Mouse (Mus musculus) neural tube, embryonic 13.5 days (tissue): ENCODE measurements around the gene Palld. TPM values are rescaled to one million over a fixed set of nuclear protein-coding genes. Genes with fewer than 3 reads are reported as not detected.

ENCODE experiments used
- ATAC-seq: fragments of 200-750 bp; cut with Nextera tagmentation; 2 replicates; pipeline ENCODE4 v1.8.0; 2017; ENCODE audit warnings: low read depth, mild to moderate bottlenecking, moderate TSS enrichment, moderate library complexity
- H3K27ac ChIP-seq: fragments of 300-500 bp; sonication (generic); replicated peaks from 2 replicates; pipeline ENCODE4 v1.5.1; 2015; ENCODE audit warnings: moderate library complexity, mild to moderate bottlenecking, inconsistent platforms
- H3K27me3 ChIP-seq: fragments of 300-500 bp; sonication (generic); 2 replicates; pipeline ENCODE4 v1.6.1; 2015; ENCODE audit warnings: mild to moderate bottlenecking, inconsistent platforms
- H3K36me3 ChIP-seq: fragments of 300-500 bp; sonication (generic); 2 replicates; pipeline ENCODE4 v1.6.1; 2015; ENCODE audit warnings: mild to moderate bottlenecking, inconsistent platforms
- H3K4me1 ChIP-seq: fragments of 300-500 bp; sonication (generic); replicated peaks from 2 replicates; pipeline ENCODE4 v1.6.1; 2015; ENCODE audit warnings: inconsistent platforms
- H3K4me2 ChIP-seq: fragments of 300-500 bp; sonication (generic); 2 replicates; pipeline ENCODE4 v1.6.1; 2015; ENCODE audit warnings: inconsistent platforms, mild to moderate bottlenecking, moderate library complexity
- H3K4me3 ChIP-seq: fragments of 300-500 bp; sonication (generic); 2 replicates; pipeline ENCODE4 v1.5.1; 2015; ENCODE audit warnings: mild to moderate bottlenecking, inconsistent platforms
- H3K9ac ChIP-seq: fragments of 300-500 bp; sonication (generic); 2 replicates; pipeline ENCODE4 v1.6.1; 2015; ENCODE audit warnings: moderate library complexity, mild to moderate bottlenecking, inconsistent platforms
- H3K9me3 ChIP-seq: fragments of 300-500 bp; sonication (generic); 2 replicates; pipeline ENCODE4 v1.6.1; 2016; ENCODE audit warnings: inconsistent platforms
- WGBS: fragments of 180-500 bp; shearing (Covaris S2); methylation state at CpG from one replicate; pipeline ENCODE4 v1.1.7; 2015; 5-methylcytosine and 5-hydroxymethylcytosine counted together
- polyA plus RNA-seq: library from polyadenylated mRNA; unstranded; fragments of >200 nt; fragmentation: Nextera tagmentation; extraction: Ambion mirVana; gene quantifications from 2 replicates; pipeline ENCODE4 v1.2.1, GENCODE M21; 2015

The Palld gene
- polyA plus RNA-seq, 1 experiment from 2014 or later, result 24.0 TPM

- Histone ChIP-seq H3K27me3 (no peaks in the 10 kb centered on the region), H3K36me3 (no peaks in the 10 kb centered on the region), H3K27ac (no peak overlapping the region), H3K4me2 (no peak overlapping the region), H3K9me3 (no peaks in the 10 kb centered on the region), H3K4me1 (no peaks in the 10 kb centered on the region), H3K9ac (no peak overlapping the region), H3K4me3 (no peak overlapping the region)
- no peak for ATAC-seq
- WGBS, result 76% methylated on average over 13 of the region's 13 CpGs
Measured at GRCm38 (mm10) chr8:61908303-61909215, 6.1 kb upstream of the Palld start.

GRCm38 (mm10) chr8:61901028-61901717 is 1.3 kb downstream of the Palld start:
- Histone ChIP-seq H3K9me3 (no peaks in the 10 kb centered on the region), H3K36me3 (no peaks in the 10 kb centered on the region), H3K4me1 (no peaks in the 10 kb centered on the region), H3K4me3 (no peak overlapping the region), H3K27ac (no peak overlapping the region), H3K27me3 (no peaks in the 10 kb centered on the region), H3K9ac (no peak overlapping the region), H3K4me2 (no peak overlapping the region)
- peak; percentile 19; the same call in 1 of the 2 replicates for ATAC-seq
- WGBS, result 29% methylated on average over 6 of the region's 6 CpGs

- ATAC-seq, result no peak
- H3K4me3 ChIP-seq, result no peak overlapping the region
- no peak overlapping the region for H3K9ac ChIP-seq
- no peaks in the 10 kb centered on the region for H3K27me3 ChIP-seq
- no peaks in the 10 kb centered on the region for H3K4me1 ChIP-seq
- WGBS, result 69% methylated on average over 1 of the region's 1 CpGs
- H3K27ac ChIP-seq, result no peak overlapping the region
- H3K4me2 ChIP-seq, result no peak overlapping the region
- no peaks in the 10 kb centered on the region for H3K36me3 ChIP-seq
- H3K9me3 ChIP-seq, result no peaks in the 10 kb centered on the region
Measured at GRCm38 (mm10) chr8:61897402-61897801, 5.1 kb downstream of the Palld start.

- 91% methylated on average over 1 of the region's 1 CpGs for WGBS
- Histone ChIP-seq H3K9me3 (no peaks in the 10 kb centered on the region), H3K4me2 (no peak overlapping the region), H3K4me1 (no peaks in the 10 kb centered on the region), H3K9ac (no peak overlapping the region), H3K4me3 (no peak overlapping the region), H3K27ac (no peak overlapping the region), H3K36me3 (no peaks in the 10 kb centered on the region), H3K27me3 (no peaks in the 10 kb centered on the region)
- no peak for ATAC-seq
Measured at GRCm38 (mm10) chr8:61896742-61897141, 5.7 kb downstream of the Palld start.

GRCm38 (mm10) chr8:61894062-61894461 is 8.4 kb downstream of the Palld start:
- Histone ChIP-seq H3K27me3 (no peaks in the 10 kb centered on the region), H3K4me1 (no peaks in the 10 kb centered on the region), H3K27ac (no peak overlapping the region), H3K4me2 (no peak overlapping the region), H3K36me3 (no peaks in the 10 kb centered on the region), H3K4me3 (no peak overlapping the region), H3K9me3 (no peaks in the 10 kb centered on the region), H3K9ac (no peak overlapping the region)
- 56% methylated on average over 2 of the region's 2 CpGs for WGBS
- ATAC-seq, result no peak

GRCm38 (mm10) chr8:61877607-61878006 is 24.9 kb downstream of the Palld start:
- Histone ChIP-seq H3K4me3 (no peak overlapping the region), H3K36me3 (no peaks in the 10 kb centered on the region), H3K4me1 (no peaks in the 10 kb centered on the region), H3K27ac (no peak overlapping the region), H3K9me3 (no peaks in the 10 kb centered on the region), H3K27me3 (no peaks in the 10 kb centered on the region), H3K4me2 (no peak overlapping the region), H3K9ac (no peak overlapping the region)
- ATAC-seq, result no peak
- WGBS, result 81% methylated on average over 7 of the region's 7 CpGs

- Histone ChIP-seq H3K36me3 (no peaks in the 10 kb centered on the region), H3K27ac (no peak overlapping the region), H3K4me3 (no peak overlapping the region), H3K4me1 (no peaks in the 10 kb centered on the region), H3K4me2 (no peak overlapping the region), H3K9me3 (no peaks in the 10 kb centered on the region), H3K9ac (no peak overlapping the region), H3K27me3 (no peaks in the 10 kb centered on the region)
- WGBS, result 13% methylated on average over 5 of the region's 5 CpGs
- ATAC-seq, result no peak
Measured at GRCm38 (mm10) chr8:61875290-61875689, 27.2 kb downstream of the Palld start.

- H3K9me3 ChIP-seq, result no peaks in the 10 kb centered on the region
- no peaks in the 10 kb centered on the region for H3K27me3 ChIP-seq
- WGBS, result 60% methylated on average over 9 of the region's 9 CpGs
- no peaks in the 10 kb centered on the region for H3K4me1 ChIP-seq
- H3K27ac ChIP-seq, result no peak overlapping the region
- ATAC-seq, result no peak
- no peak overlapping the region for H3K4me3 ChIP-seq
- H3K9ac ChIP-seq, result no peak overlapping the region
- no peaks in the 10 kb centered on the region for H3K36me3 ChIP-seq
- H3K4me2 ChIP-seq, result no peak overlapping the region
Measured at GRCm38 (mm10) chr8:61873994-61874393, 28.5 kb downstream of the Palld start.

GRCm38 (mm10) chr8:61868481-61868880 is 34.0 kb downstream of the Palld start:
- 97% methylated on average over 3 of the region's 3 CpGs for WGBS
- no peak overlapping the region for H3K9ac ChIP-seq
- no peak overlapping the region for H3K4me2 ChIP-seq
- no peaks in the 10 kb centered on the region for H3K4me1 ChIP-seq
- no peaks in the 10 kb centered on the region for H3K36me3 ChIP-seq
- ATAC-seq, result no peak
- H3K9me3 ChIP-seq, result no peaks in the 10 kb centered on the region
- H3K27me3 ChIP-seq, result no peaks in the 10 kb centered on the region
- no peak overlapping the region for H3K27ac ChIP-seq
- no peak overlapping the region for H3K4me3 ChIP-seq

- H3K4me3 ChIP-seq, result no peak overlapping the region
- no peak overlapping the region for H3K27ac ChIP-seq
- no peak overlapping the region for H3K4me2 ChIP-seq
- ATAC-seq, result no peak
- WGBS, result 96% methylated on average over 1 of the region's 1 CpGs
- no peaks in the 10 kb centered on the region for H3K27me3 ChIP-seq
- H3K9ac ChIP-seq, result no peak overlapping the region
- H3K9me3 ChIP-seq, result no peaks in the 10 kb centered on the region
- no peaks in the 10 kb centered on the region for H3K4me1 ChIP-seq
- no peaks in the 10 kb centered on the region for H3K36me3 ChIP-seq
Measured at GRCm38 (mm10) chr8:61866920-61867319, 35.6 kb downstream of the Palld start.

- H3K4me1 ChIP-seq, result no peaks in the 10 kb centered on the region
- H3K4me2 ChIP-seq, result no peak overlapping the region
- H3K27me3 ChIP-seq, result no peaks in the 10 kb centered on the region
- no peak overlapping the region for H3K4me3 ChIP-seq
- no peaks in the 10 kb centered on the region for H3K36me3 ChIP-seq
- 84% methylated on average over 7 of the region's 7 CpGs for WGBS
- no peak for ATAC-seq
- H3K9me3 ChIP-seq, result no peaks in the 10 kb centered on the region
- H3K27ac ChIP-seq, result no peak overlapping the region
- no peak overlapping the region for H3K9ac ChIP-seq
Measured at GRCm38 (mm10) chr8:61865365-61865764, 37.1 kb downstream of the Palld start.

GRCm38 (mm10) chr8:61851270-61851669 is 51.2 kb downstream of the Palld start:
- no peak overlapping the region for H3K27ac ChIP-seq
- no peaks in the 10 kb centered on the region for H3K36me3 ChIP-seq
- no peak overlapping the region for H3K4me2 ChIP-seq
- H3K9me3 ChIP-seq, result no peaks in the 10 kb centered on the region
- H3K27me3 ChIP-seq, result no peaks in the 10 kb centered on the region
- ATAC-seq, result no peak
- H3K4me1 ChIP-seq, result peaks cover 4% of the 10 kb centered on the region; the same call in 1 of the 2 replicates
- H3K9ac ChIP-seq, result no peak overlapping the region
- WGBS, result 85% methylated on average over 4 of the region's 4 CpGs
- H3K4me3 ChIP-seq, result no peak overlapping the region
